Mouse (Mus musculus): ENCODE data around the gene Heatr3.
"Not testable (repeated sequence)": the region's sequence is repeated elsewhere in the genome, so short reads cannot be mapped to it uniquely, and the experiment has no call there.

The Heatr3 gene

GRCm38 (mm10) chr8:88184914-88185313 is 47.3 kb downstream of the Heatr3 start:
- DNase-seq (ENCODE audit: low read depth in 1 of 2, low spot score in 2 of 2), result no peak

- DNase-seq (ENCODE audit: low read depth in 1 of 2, low spot score in 2 of 2), result no peak
Observed at GRCm38 (mm10) chr8:88185716-88186115, 48.1 kb downstream of the Heatr3 start.

- DNase-seq (ENCODE audit: low read depth in 1 of 2, low spot score in 2 of 2), result no peak
Observed at GRCm38 (mm10) chr8:88197328-88197727, 59.7 kb downstream of the Heatr3 start.

GRCm38 (mm10) chr8:88198551-88198944 is 60.9 kb downstream of the Heatr3 start:
- no peak for DNase-seq (ENCODE audit: low read depth in 1 of 2, low spot score in 2 of 2)

GRCm38 (mm10) chr8:88198945-88199571 is 61.4 kb downstream of the Heatr3 start, which contains the start of gene Tent4b:
TSS of gene Tent4b (plus strand) at chr8:88199213.
- DNase-seq (ENCODE audit: low read depth in 1 of 2, low spot score in 2 of 2), result peak; percentile 76 to 84

GRCm38 (mm10) chr8:88199700-88200601 is 62.3 kb downstream of the Heatr3 start:
- DNase-seq (ENCODE audit: low read depth in 1 of 2, low spot score in 2 of 2), result peak in 1 of 2 experiments; percentile 46

- DNase-seq (ENCODE audit: low read depth in 1 of 2, low spot score in 2 of 2), result no peak
Observed at GRCm38 (mm10) chr8:88200724-88201495, 63.3 kb downstream of the Heatr3 start.

- DNase-seq (ENCODE audit: low read depth in 1 of 2, low spot score in 2 of 2), result no peak
Observed at GRCm38 (mm10) chr8:88201641-88202040, 64.0 kb downstream of the Heatr3 start.

- DNase-seq (ENCODE audit: low read depth in 1 of 2, low spot score in 2 of 2), result no peak
Observed at GRCm38 (mm10) chr8:88206016-88206415, 68.4 kb downstream of the Heatr3 start.

- DNase-seq (ENCODE audit: low read depth in 1 of 2, low spot score in 2 of 2), result no peak
Observed at GRCm38 (mm10) chr8:88207121-88207821, 69.6 kb downstream of the Heatr3 start.

- not testable (repeated sequence) for DNase-seq (ENCODE audit: low read depth in 1 of 2, low spot score in 2 of 2)
Observed at GRCm38 (mm10) chr8:88209930-88210827, 72.5 kb downstream of the Heatr3 start.

- DNase-seq (ENCODE audit: low read depth in 1 of 2, low spot score in 2 of 2), result no peak
Observed at GRCm38 (mm10) chr8:88221353-88221752, 83.7 kb downstream of the Heatr3 start.

All from monocyte, adult 2 months (primary cell).